Mouse (Mus musculus): Measurements from ENCODE around the gene Mink1. TPM values are rescaled to one million over a fixed set of nuclear protein-coding genes. Genes with fewer than 3 reads are reported as not detected.
A peak's percentile ranks its signal among the peaks of the same experiment; 100 is the strongest.

The Mink1 gene
- polyA plus RNA-seq, 1 experiment from 2014 or later = 15.3 TPM

DNA sequence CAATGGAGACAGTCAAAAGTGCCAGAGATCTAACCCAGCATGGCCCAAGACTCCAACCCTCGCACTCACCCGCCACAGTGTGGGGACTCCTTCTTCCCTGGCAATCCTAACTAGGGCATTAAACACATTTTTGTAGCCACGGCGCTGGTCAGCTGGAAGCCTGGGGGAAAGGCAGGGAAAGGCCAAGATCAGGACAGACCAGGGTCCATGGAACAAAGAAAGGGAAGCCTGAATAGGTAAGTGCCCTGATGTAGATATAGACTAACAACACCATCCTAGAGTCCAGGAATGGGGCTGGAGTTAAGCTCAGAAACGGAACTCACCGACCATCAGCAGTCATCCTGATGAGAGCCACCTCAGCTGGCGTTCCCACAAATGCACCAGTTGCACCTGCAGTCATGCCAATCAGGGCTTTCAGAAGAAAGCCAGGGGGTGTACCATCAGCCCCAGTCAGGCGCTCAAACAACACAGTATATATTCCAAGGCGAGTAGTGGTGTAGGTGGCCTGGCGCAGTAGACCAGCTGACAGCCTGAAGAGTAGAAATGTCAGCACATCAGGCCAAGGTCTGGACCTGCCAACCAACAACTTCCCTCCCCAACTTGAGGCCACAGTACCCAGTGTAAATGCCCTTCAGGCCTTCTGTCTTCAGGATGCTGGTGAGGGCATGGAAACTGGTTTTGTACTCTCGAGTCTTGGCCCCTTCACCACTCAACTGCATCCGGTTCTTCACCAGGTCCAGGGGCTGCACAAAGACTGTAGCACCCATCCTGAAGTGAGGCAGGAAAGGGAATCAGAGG, 83.0 kb downstream of the Mink1 start:
- ATAC-seq (ENCODE audit: low FRiP score) = no peak
- Histone ChIP-seq H3K4me3 (replicated peaks) (peak overlapping the region; percentile 78), H3K27me3 (no peaks in the 10 kb centered on the region), H3K36me3 (replicated peaks) (peaks cover 51% of the 10 kb centered on the region), H3K9ac (peak overlapping the region; percentile 86), H3K9me3 (no peaks in the 10 kb centered on the region), H3K27ac (no peak overlapping the region), H3K4me1 (peaks cover 38% of the 10 kb centered on the region), H3K4me2 (peak overlapping the region; percentile 73)
- WGBS = 92% methylated on average over 12 of the region's 12 CpGs

DNA sequence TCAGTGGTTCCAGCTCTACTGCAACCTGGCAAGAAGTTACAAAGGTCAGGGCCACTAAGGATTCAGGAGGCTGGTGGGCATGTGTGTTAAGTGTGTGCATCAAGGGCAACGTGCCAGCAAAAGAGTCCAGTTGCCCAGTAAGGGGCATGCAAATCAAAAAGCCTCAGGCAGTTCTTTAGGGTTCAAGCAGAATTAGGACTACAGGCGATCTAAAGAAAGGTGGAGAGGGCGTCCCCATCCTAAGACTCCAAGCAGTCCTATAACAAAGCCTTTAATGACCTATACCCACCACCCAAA, 83.5 kb downstream of the Mink1 start:
- Histone ChIP-seq H3K27me3 (no peaks in the 10 kb centered on the region), H3K9ac (peak overlapping the region; percentile 86), H3K27ac (peak overlapping the region; percentile 92), H3K4me3 (replicated peaks) (peak overlapping the region; percentile 78), H3K9me3 (no peaks in the 10 kb centered on the region), H3K4me2 (peak overlapping the region; percentile 73), H3K36me3 (replicated peaks) (peaks cover 56% of the 10 kb centered on the region), H3K4me1 (peaks cover 42% of the 10 kb centered on the region)
- 17% methylated on average over 3 of the region's 3 CpGs for WGBS
- ATAC-seq (ENCODE audit: low FRiP score) = no peak

DNA sequence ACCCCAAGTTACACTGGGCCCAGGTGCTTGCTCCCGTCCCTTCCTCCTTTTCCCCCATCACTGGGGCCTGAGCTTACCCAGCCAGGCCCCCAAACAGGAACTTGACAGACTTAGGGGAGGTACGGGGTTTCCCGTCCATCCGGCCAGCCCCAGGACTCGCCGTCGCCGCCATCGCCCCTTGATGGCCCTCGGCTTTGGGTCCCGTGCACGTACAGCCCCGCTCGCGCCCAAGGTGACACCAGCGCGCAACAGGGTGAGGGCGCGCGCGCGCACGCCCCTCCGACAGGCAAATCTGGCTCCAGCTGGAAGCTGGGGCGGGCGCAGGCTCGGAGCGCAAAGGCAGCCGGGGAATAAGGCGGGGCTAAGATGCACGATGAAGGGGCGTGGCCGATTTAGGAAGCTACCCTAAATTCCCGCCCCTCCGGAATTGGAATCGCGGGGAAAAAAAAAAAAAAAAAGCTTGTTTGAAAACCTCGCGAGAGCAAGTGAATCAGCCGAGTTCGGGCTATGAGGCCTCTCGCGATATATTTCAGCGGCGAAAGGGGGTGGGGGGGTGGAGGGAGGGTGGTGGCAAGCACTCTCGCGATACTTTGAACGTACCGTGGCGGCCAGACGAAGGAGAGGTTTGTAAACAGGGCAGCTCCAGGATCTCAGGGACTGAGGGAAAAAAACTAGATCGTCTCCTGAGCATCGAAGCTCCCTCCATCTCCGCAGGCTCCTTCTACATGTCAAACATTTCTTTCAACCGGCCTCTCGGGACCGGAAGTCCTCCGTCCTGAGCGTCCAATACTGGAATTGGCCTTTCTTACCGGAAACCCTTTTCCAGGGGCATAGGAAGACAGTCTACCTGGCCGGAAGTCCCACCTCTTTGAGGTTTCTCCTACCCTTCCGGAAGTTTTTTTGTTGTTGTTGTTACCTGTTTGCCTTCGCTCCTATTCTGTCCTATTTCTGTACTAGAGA, 84.3 kb downstream of the Mink1 start, which contains the start of the genes Rnf167 and Slc25a11:
Rnf167 (plus strand) TSS at position 545 of the 960 bp plus-strand sequence.
Slc25a11 (minus strand) TSS at position 789 of the 960 bp plus-strand sequence.
- peaks cover 45% of the 10 kb centered on the region for H3K4me1 ChIP-seq
- H3K27me3 ChIP-seq = no peaks in the 10 kb centered on the region
- WGBS = 0% methylated on average over 63 of the region's 63 CpGs
- H3K4me3 ChIP-seq (replicated peaks) = peak within 1 kb of the TSS; percentile 78
- peak within 1 kb of the TSS; percentile 87 for H3K9ac ChIP-seq
- H3K4me2 ChIP-seq = peak within 1 kb of the TSS; percentile 100
- no peaks in the 10 kb centered on the region for H3K9me3 ChIP-seq
- H3K27ac ChIP-seq = peak within 1 kb of the TSS; percentile 93
- ATAC-seq (ENCODE audit: low FRiP score) = peak; percentile 90
- H3K36me3 ChIP-seq (replicated peaks) = peaks cover 63% of the 10 kb centered on the region

GRCm38 (mm10) chr11:70647716-70648420, 85.2 kb downstream of the Mink1 start:
- ATAC-seq (ENCODE audit: low FRiP score) = peak; percentile 14; the same call in 1 of the 2 replicates
- peaks cover 67% of the 10 kb centered on the region for H3K36me3 ChIP-seq (replicated peaks)
- WGBS = 4% methylated on average over 28 of the region's 28 CpGs

DNA sequence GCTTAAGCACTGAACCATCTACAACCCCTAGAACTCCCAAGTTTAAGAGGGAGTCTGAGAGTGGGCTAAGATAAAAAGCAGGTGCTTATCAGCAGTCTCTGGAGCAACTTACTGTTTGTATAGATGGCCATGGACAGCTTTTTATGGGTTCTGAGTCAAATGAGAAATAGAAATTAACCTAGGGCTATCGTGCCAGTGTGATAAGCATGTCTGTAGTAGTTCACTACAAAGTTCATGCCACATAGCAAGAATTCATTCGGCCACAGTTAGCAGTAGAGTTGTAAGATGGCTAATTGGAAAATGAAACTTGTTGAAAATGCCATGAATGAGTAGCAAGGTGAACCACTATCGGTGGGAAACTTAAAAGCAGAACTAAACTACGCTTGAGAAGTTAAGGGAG, 85.8 kb downstream of the Mink1 start:
- peak overlapping the region; percentile 87 for H3K9ac ChIP-seq
- ATAC-seq (ENCODE audit: low FRiP score) = no peak
- H3K27ac ChIP-seq = no peak overlapping the region
- no peaks in the 10 kb centered on the region for H3K27me3 ChIP-seq
- peak overlapping the region; percentile 78 for H3K4me3 ChIP-seq (replicated peaks)
- 84% methylated on average over 4 of the region's 4 CpGs for WGBS
- H3K9me3 ChIP-seq = no peaks in the 10 kb centered on the region
- H3K36me3 ChIP-seq (replicated peaks) = peaks cover 60% of the 10 kb centered on the region
- peak overlapping the region; percentile 100 for H3K4me2 ChIP-seq
- H3K4me1 ChIP-seq = peaks cover 57% of the 10 kb centered on the region

More at GRCm38 (mm10) chr11:70647716-70648420, 85.2 kb downstream of the Mink1 start:
- H3K4me1 ChIP-seq = peaks cover 54% of the 10 kb centered on the region
- peak overlapping the region; percentile 93 for H3K27ac ChIP-seq
- H3K27me3 ChIP-seq = no peaks in the 10 kb centered on the region
- H3K9me3 ChIP-seq = no peaks in the 10 kb centered on the region
- peak overlapping the region; percentile 87 for H3K9ac ChIP-seq
- peak overlapping the region; percentile 78 for H3K4me3 ChIP-seq (replicated peaks)
- peak overlapping the region; percentile 100 for H3K4me2 ChIP-seq

- ATAC-seq (ENCODE audit: low FRiP score) = no peak
- no peak overlapping the region for H3K9ac ChIP-seq
- H3K27me3 ChIP-seq = no peaks in the 10 kb centered on the region
- WGBS = 87% methylated on average over 8 of the region's 8 CpGs
- H3K9me3 ChIP-seq = no peaks in the 10 kb centered on the region
- H3K4me3 ChIP-seq (replicated peaks) = no peak overlapping the region
- no peak overlapping the region for H3K27ac ChIP-seq
- peaks cover 55% of the 10 kb centered on the region for H3K36me3 ChIP-seq (replicated peaks)
- H3K4me1 ChIP-seq = peaks cover 57% of the 10 kb centered on the region
- H3K4me2 ChIP-seq = peak overlapping the region; percentile 8; the same call in 1 of the 2 replicates
These were observed 86.6 kb downstream of the Mink1 start for GRCm38 (mm10) chr11:70649185-70649734.

DNA sequence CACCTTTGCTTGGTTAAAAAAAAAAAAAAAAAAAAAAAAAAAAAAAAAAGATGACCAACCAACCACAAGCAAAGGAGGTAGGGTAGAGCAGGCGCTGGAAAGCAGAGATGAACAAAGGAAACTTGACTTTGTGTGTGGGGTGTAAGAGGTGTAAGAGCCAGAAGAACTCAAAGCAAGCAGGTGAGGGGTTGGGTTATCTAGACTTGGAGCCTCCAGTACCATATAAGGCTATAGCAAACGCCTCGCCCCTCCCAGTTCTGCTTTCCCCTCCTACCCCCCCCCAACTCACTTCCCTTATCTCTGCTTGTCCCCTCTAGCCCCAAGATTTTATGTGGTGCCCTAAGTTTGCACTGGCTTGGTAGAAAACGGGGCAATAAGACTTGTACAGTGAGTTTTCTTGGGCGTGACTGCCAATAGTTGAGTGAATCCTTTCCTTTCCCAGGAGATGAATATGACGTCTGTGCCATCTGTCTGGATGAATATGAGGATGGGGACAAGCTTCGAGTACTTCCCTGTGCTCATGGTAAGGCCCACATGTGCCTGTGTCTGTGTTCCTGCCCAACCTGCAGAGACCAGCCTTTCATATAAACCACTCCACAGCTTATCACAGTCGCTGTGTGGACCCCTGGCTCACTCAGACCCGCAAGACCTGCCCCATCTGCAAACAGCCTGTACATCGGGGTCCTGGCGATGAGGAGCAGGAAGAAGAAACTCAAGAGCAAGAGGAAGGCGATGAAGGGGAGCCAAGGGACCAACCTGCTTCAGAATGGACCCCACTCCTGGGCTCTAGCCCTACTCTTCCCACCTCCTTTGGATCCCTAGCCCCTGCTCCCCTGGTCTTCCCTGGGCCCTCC, 87.9 kb downstream of the Mink1 start:
- Histone ChIP-seq H3K9ac (no peak overlapping the region), H3K9me3 (no peaks in the 10 kb centered on the region), H3K4me3 (replicated peaks) (no peak overlapping the region), H3K36me3 (replicated peaks) (peaks cover 43% of the 10 kb centered on the region), H3K27me3 (no peaks in the 10 kb centered on the region), H3K4me1 (peaks cover 54% of the 10 kb centered on the region), H3K4me2 (no peak overlapping the region), H3K27ac (no peak overlapping the region)
- ATAC-seq (ENCODE audit: low FRiP score) = no peak
- WGBS = 85% methylated on average over 12 of the region's 12 CpGs

- peaks cover 54% of the 10 kb centered on the region for H3K4me1 ChIP-seq
- no peak overlapping the region for H3K4me2 ChIP-seq
- WGBS = 82% methylated on average over 2 of the region's 2 CpGs
- no peaks in the 10 kb centered on the region for H3K9me3 ChIP-seq
- no peaks in the 10 kb centered on the region for H3K27me3 ChIP-seq
- no peak overlapping the region for H3K4me3 ChIP-seq (replicated peaks)
- no peak overlapping the region for H3K27ac ChIP-seq
- ATAC-seq (ENCODE audit: low FRiP score) = no peak
- H3K36me3 ChIP-seq (replicated peaks) = peaks cover 43% of the 10 kb centered on the region
- no peak overlapping the region for H3K9ac ChIP-seq
These were observed 88.7 kb downstream of the Mink1 start for GRCm38 (mm10) chr11:70651391-70651790.

DNA sequence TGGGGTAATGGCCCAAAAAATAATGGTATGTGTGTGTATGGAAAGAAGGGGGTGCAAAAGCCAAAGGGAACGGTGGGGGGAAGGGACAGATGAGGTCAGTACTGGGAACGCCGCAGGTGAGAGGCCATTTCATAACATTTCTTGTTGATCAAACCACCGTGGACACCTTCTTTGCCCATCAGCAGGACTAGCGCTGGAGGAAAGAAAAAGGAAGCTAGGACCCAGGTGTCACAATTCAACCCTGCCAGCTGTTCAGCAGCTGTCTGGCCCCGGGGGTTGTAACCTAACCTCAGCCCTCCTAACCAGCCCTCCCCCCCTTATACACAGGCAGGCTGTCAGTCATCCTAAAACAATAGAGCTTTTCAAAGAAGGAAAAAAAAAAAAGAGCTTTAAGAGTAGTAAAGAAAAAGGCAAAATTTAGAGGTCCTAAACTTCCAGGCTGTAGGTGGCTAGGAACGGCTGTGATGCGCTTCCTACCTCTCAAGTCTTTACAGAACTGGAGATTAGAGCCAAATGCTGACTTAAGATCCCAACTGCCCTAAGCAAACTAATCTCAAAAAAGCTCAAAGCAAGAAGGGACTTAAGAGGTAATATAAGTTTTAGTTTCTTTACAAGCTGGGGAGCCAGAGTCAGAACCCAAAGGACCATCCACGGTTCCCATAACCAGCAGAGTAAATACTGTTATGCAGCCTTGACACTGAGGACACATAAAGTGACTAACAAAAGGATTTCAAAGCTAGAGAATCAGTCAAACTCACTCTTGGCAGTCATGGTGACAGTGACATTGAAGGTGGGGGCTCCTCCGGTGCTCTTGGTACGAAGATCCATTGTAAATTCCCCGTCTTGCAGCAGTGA, 89.6 kb downstream of the Mink1 start:
- peaks cover 60% of the 10 kb centered on the region for H3K4me1 ChIP-seq
- H3K4me3 ChIP-seq (replicated peaks) = peak overlapping the region; percentile 98
- no peaks in the 10 kb centered on the region for H3K9me3 ChIP-seq
- H3K27ac ChIP-seq = no peak overlapping the region; the same call in 1 of the 2 replicates
- ATAC-seq (ENCODE audit: low FRiP score) = no peak
- peak overlapping the region; percentile 96 for H3K4me2 ChIP-seq
- H3K9ac ChIP-seq = peak overlapping the region; percentile 97
- peaks cover 43% of the 10 kb centered on the region for H3K36me3 ChIP-seq (replicated peaks)
- peaks cover 3% of the 10 kb centered on the region; the same call in 1 of the 2 replicates for H3K27me3 ChIP-seq
- 70% methylated on average over 12 of the region's 12 CpGs for WGBS

DNA sequence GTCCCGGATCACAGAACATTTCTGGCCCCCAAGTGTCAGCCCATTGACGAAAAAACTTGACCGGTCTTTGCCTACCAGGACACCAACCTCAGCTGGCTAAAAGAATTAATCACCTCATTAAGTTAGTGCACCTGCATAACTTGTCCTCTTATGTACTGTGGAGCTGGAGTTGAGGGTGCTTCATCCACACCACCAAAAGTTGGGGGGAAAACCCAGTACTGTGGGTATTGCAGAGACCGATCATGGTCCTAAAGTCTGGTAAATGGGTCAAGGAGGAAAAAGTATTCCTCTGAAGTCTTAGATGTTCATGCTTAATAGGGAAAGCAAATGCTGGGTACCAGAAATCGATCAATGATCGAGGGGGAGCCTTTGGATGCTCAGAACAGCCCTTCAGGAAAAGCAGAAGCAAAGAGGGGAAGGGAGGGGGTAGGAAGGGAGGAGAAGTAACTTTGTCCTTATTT, 90.2 kb downstream of the Mink1 start:
- ATAC-seq (ENCODE audit: low FRiP score) = no peak
- Histone ChIP-seq H3K27me3 (peaks cover 3% of the 10 kb centered on the region; the same call in 1 of the 2 replicates), H3K9ac (peak overlapping the region; percentile 97), H3K4me1 (peaks cover 59% of the 10 kb centered on the region), H3K4me3 (replicated peaks) (peak overlapping the region; percentile 98), H3K27ac (peak overlapping the region; percentile 98), H3K36me3 (replicated peaks) (peaks cover 43% of the 10 kb centered on the region), H3K4me2 (peak overlapping the region; percentile 96), H3K9me3 (no peaks in the 10 kb centered on the region)
- WGBS = 62% methylated on average over 6 of the region's 6 CpGs

Data from forebrain, embryonic 12.5 days (tissue).